ENCODE assay signal across 8 mouse cellular contexts in genomic region chr16:23986871-23987270, GRCm38 (mm10). TPM values are rescaled to one million over a fixed set of nuclear protein-coding genes. Genes with fewer than 3 reads are reported as not detected.
DNase-seq lines count a peak whose midpoint lies in the region; ATAC-seq and TF ChIP-seq lines count a peak whose summit lies in the region.

No protein-coding gene starts in this region.

- peak overlapping the region; percentile 87 for H3K4me2 ChIP-seq in forebrain, postnatal 0 days (ENCODE audit: low read depth)
- H3K4me2 ChIP-seq in intestine, postnatal 0 days (replicated peaks; ENCODE audit: low read depth): peak overlapping the region; percentile 85

- H3K4me3 ChIP-seq in forebrain, postnatal 0 days (ENCODE audit: low read depth, low read length): peak overlapping the region; percentile 79
- peak overlapping the region; percentile 84 for H3K4me3 ChIP-seq in intestine, postnatal 0 days (ENCODE audit: low read depth, low read length)
- H3K4me3 ChIP-seq in midbrain, embryonic 10.5 days: peak overlapping the region; percentile 80

- H3K9ac ChIP-seq in forebrain, postnatal 0 days: peak overlapping the region; percentile 87
- H3K9ac ChIP-seq in intestine, postnatal 0 days (ENCODE audit: low read depth, low read length): peak overlapping the region; percentile 98

- under 1% methylated on average over 17 of the region's 17 CpGs for WGBS in forebrain, postnatal 0 days
- WGBS in intestine, postnatal 0 days: 3% methylated on average over 17 of the region's 17 CpGs
- WGBS in midbrain, embryonic 10.5 days: under 1% methylated on average over 17 of the region's 17 CpGs

- peak overlapping the region; percentile 100 for H3K27ac ChIP-seq in forebrain, postnatal 0 days (ENCODE audit: low read depth, low read length)
- H3K27ac ChIP-seq in intestine, postnatal 0 days (ENCODE audit: low read depth, low read length): peak overlapping the region; percentile 100
- no peak overlapping the region for H3K27ac ChIP-seq in midbrain, embryonic 10.5 days (replicated peaks)

- H3K27me3 ChIP-seq in forebrain, postnatal 0 days (ENCODE audit: insufficient read depth, low read length): peaks cover 2% of the 10 kb centered on the region; the same call in 1 of the 2 replicates
- H3K27me3 ChIP-seq in intestine, postnatal 0 days (replicated peaks; ENCODE audit: control insufficient read depth, insufficient read depth, low read length): no peaks in the 10 kb centered on the region
- H3K27me3 ChIP-seq in midbrain, embryonic 10.5 days (ENCODE audit: low read depth, poor library complexity, severe bottlenecking): peaks cover 64% of the 10 kb centered on the region

- H3K4me1 ChIP-seq in forebrain, postnatal 0 days (ENCODE audit: insufficient read depth): 0 out of 2 replicates have a peak, but pooled peaks cover 3% of the 10 kb centered on the region
- H3K4me1 ChIP-seq in intestine, postnatal 0 days (replicated peaks; ENCODE audit: control insufficient read depth, insufficient read depth, low read length): peaks cover 6% of the 10 kb centered on the region
- peaks cover 68% of the 10 kb centered on the region for H3K4me1 ChIP-seq in midbrain, embryonic 10.5 days

- intact Hi-C loops in left cerebral cortex, postnatal 4 days (cut with DNase I): loop anchor here (5.0 to 10.0 kb wide), 3 partner anchors 828 to 1275 kb away; no protein-coding TSS in a partner anchor
- intact Hi-C loops in left cerebral cortex, postnatal 14 days (cut with DNase I): loop anchor here (5.0 to 10.0 kb wide), 4 partner anchors 295 to 928 kb away; partner anchors contain the start of gene Lpp

- ATAC-seq in forebrain, postnatal 0 days: no peak
- no peak for ATAC-seq in intestine, postnatal 0 days
- ATAC-seq in monocyte, adult 5-6 weeks (replicated peaks; ENCODE audit: insufficient number of reproducible peaks, low FRiP score, low TSS enrichment, poor library complexity, severe bottlenecking): no peak

- peak; percentile 21 for DNase-seq in left cerebral cortex, postnatal 4 days
- no peak for DNase-seq in left cerebral cortex, postnatal 14 days (ENCODE audit: low spot score in 2 of 2)
- peak; percentile 50 for DNase-seq in brain, adult 2 months (ENCODE audit: low read depth, low spot score)
- peak; percentile 25 for DNase-seq in forebrain, postnatal 0 days
- peak; percentile 48 for DNase-seq in midbrain, embryonic 10.5 days (ENCODE audit: low spot score)
- DNase-seq in thymus, postnatal 25 days: peak; percentile 66

- H3K36me3 ChIP-seq in forebrain, postnatal 0 days (ENCODE audit: insufficient read depth): no peaks in the 10 kb centered on the region
- no peaks in the 10 kb centered on the region for H3K36me3 ChIP-seq in intestine, postnatal 0 days (ENCODE audit: control insufficient read depth, insufficient read depth)
- no peaks in the 10 kb centered on the region for H3K36me3 ChIP-seq in midbrain, embryonic 10.5 days

- TF ChIP-seq CTCF in forebrain, postnatal 0 days (IDR thresholded peaks at IDR 0.05; ENCODE audit: low read depth): no peak
- TF ChIP-seq CTCF in intestine, postnatal 0 days (IDR thresholded peaks at IDR 0.05; ENCODE audit: low read depth): no peak

- H3K9me3 ChIP-seq in forebrain, postnatal 0 days (ENCODE audit: low read length): no peaks in the 10 kb centered on the region
- H3K9me3 ChIP-seq in intestine, postnatal 0 days (ENCODE audit: control insufficient read depth): no peaks in the 10 kb centered on the region
- H3K9me3 ChIP-seq in midbrain, embryonic 10.5 days (replicated peaks): no peaks in the 10 kb centered on the region

RNA-seq across cellular contexts. Expression of gene Gm37419, which starts 1.4 kb away (rescaled TPM):
- total RNA-seq in left cerebral cortex, postnatal 4 days (2021): not detected
- not detected for total RNA-seq in left cerebral cortex, postnatal 14 days (2021)
- total RNA-seq in forebrain, postnatal 0 days (2014; rRNA removed): not detected in 2 replicates
- polyA plus RNA-seq in forebrain, postnatal 0 days (2015; fragmentation: Nextera tagmentation; extraction: Ambion mirVana): not detected in 2 replicates
- not detected in 2 replicates for polyA plus RNA-seq in intestine, postnatal 0 days (2015; fragmentation: Nextera tagmentation; extraction: Ambion mirVana)
- not detected in 2 replicates for polyA plus RNA-seq in midbrain, embryonic 10.5 days (2016; fragmentation: Nextera tagmentation; extraction: Ambion mirVana)
- total RNA-seq in monocyte, adult 5-6 weeks (2017): not detected in 3 replicates

RNA-seq across cellular contexts. Expression of gene Bcl6, which starts 1.8 kb away (rescaled TPM):
- 10 to 100 TPM; 21.0 to 22.4 TPM for total RNA-seq in left cerebral cortex, postnatal 4 days (2021)
- total RNA-seq in left cerebral cortex, postnatal 14 days (2021): 10 to 100 TPM; 28.0 to 33.6 TPM
- total RNA-seq in forebrain, postnatal 0 days (2014; rRNA removed): 7.5 and 9.2 TPM in 2 replicates
- polyA plus RNA-seq in forebrain, postnatal 0 days (2015; fragmentation: Nextera tagmentation; extraction: Ambion mirVana): 0.69 and 0.92 TPM in 2 replicates
- 2.1 and 2.6 TPM in 2 replicates for polyA plus RNA-seq in intestine, postnatal 0 days (2015; fragmentation: Nextera tagmentation; extraction: Ambion mirVana)
- 0.02 and 0.07 TPM in 2 replicates for polyA plus RNA-seq in midbrain, embryonic 10.5 days (2016; fragmentation: Nextera tagmentation; extraction: Ambion mirVana)
- total RNA-seq in monocyte, adult 5-6 weeks (2017): 74.7 to 91.8 TPM (median 83.1 TPM) in 3 replicates

RNA-seq across cellular contexts. Expression of gene Rtp2, which starts 54.7 kb away (rescaled TPM):
- total RNA-seq in left cerebral cortex, postnatal 4 days (2021): under 1 TPM in 1 of 2 experiments, not detected in 1; 0.36 TPM
- under 1 TPM; 0.18 to 0.30 TPM for total RNA-seq in left cerebral cortex, postnatal 14 days (2021)
- total RNA-seq in forebrain, postnatal 0 days (2014; rRNA removed): 0.38 and 0.62 TPM in 2 replicates
- 0.24 and 0.36 TPM in 2 replicates for polyA plus RNA-seq in forebrain, postnatal 0 days (2015; fragmentation: Nextera tagmentation; extraction: Ambion mirVana)
- not detected in 2 replicates for polyA plus RNA-seq in intestine, postnatal 0 days (2015; fragmentation: Nextera tagmentation; extraction: Ambion mirVana)
- not detected in 2 replicates for polyA plus RNA-seq in midbrain, embryonic 10.5 days (2016; fragmentation: Nextera tagmentation; extraction: Ambion mirVana)
- not detected in 3 replicates for total RNA-seq in monocyte, adult 5-6 weeks (2017)

Comparison
In these comparisons a context has a peak if more than half of its experiments do, and no peak if none do; other contexts are left out.
1. DNase-seq: peak in left cerebral cortex, postnatal 4 days (single experiment), brain, adult 2 months (single experiment), forebrain, postnatal 0 days (single experiment), midbrain, embryonic 10.5 days (single experiment) and thymus, postnatal 25 days (single experiment); none in left cerebral cortex, postnatal 14 days (0 of 2).
2. Peak in every context shown above with its lines, with median percentiles within 50 percentile points of each other: H3K4me3 ChIP-seq.